Mouse (Mus musculus) heart, postnatal 10 days (tissue): ENCODE measurements at regions not wholly inside any gene's neighbourhood (a gene's known extent, or its start where the extent isn't known, plus 50 kb on each side); places are given as distances from the start of the nearest gene placed in this dataset.

Experiments used
- DNase-seq, 2 experiments: peaks; one replicate each; pipeline ENCODE4 v3.0.0; 2021
- intact Hi-C: fragments of 180-260 bp; cut with DNase I; formaldehyde crosslinking; loops from one replicate; pipeline ENCODE4 v1.15.1; 2025
- microRNA-seq, 2 experiments: library from miRNA; unstranded; fragments of <30 nt; microRNA quantifications; one replicate each; pipeline ENCODE4 v1.2.0; 2022

DNA sequence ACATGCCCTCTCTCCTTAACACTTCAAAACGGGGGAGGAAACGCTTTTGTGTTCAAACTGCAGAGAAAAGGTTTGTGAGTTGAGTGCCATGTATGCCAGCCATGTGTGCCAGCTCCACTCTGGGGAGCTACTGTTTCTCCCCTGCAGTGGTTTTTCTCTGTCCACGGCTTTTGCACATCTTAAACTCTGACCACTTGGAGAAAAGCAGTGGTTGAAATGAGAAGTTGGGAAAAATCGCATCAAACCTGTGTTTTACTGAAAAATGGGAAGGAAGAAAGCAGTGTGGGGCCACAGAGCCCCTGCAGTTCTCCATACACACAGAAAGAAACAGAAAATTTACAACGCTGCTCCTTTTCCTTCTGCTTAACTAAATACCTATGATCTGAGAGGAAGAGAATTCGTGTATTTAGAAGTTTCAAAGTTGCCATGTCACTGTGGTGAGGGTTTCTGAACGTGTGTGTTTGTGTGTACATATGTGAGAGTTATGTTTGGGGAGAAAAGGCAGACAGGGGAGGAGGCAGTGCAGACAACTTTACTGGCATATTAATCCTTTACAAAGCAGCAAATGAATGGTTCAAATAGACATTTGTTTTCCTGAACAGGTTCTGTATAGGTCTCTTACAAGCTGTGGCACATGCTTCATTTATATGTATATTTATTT, 160.1 kb upstream of the Tmem161b start:
- DNase-seq, result no peak
- intact Hi-C loops, result no loop called here

DNA sequence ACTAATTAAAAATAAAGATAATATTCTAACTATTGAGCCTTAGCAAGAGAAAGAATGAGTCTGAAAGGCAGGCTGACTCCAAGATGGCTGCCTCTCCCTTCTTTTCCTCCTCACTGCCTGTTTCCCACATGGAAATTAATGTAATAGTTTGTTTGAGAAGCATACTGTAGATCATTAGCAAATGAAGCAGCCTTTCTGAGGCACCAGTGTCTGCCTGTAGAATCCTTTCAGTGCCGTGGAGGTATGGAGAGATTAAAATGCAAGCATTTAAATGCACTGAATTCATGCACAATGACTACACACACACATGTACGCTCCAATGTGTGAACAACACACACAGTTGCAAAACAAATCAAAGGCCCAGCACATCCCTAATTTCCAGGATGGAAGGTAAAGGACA, 159.5 kb upstream of the Tmem161b start:
- intact Hi-C loops, result no loop called here

DNA sequence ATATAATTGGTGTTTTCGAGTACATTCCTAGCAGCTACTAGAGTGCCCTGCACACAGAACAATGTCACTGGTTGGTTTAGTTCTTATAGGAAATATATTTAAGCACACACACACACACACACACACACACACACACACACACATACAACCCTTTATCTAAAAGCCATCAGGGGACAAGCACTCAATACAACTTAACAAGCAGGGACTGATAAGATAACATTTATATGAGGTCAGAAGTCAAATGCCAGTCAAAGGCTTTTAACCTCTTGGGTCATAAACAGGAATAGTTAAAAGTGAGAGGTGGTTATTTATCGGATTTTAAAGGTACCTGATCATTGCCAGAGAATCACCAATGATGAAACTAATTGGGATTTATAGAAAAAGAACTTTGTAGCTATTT, 158.7 kb upstream of the Tmem161b start:
- intact Hi-C loops, result no loop called here
- DNase-seq, result no peak

More for the DNA sequence above, 159.5 kb upstream of the Tmem161b start:
- DNase-seq, result no peak

DNA sequence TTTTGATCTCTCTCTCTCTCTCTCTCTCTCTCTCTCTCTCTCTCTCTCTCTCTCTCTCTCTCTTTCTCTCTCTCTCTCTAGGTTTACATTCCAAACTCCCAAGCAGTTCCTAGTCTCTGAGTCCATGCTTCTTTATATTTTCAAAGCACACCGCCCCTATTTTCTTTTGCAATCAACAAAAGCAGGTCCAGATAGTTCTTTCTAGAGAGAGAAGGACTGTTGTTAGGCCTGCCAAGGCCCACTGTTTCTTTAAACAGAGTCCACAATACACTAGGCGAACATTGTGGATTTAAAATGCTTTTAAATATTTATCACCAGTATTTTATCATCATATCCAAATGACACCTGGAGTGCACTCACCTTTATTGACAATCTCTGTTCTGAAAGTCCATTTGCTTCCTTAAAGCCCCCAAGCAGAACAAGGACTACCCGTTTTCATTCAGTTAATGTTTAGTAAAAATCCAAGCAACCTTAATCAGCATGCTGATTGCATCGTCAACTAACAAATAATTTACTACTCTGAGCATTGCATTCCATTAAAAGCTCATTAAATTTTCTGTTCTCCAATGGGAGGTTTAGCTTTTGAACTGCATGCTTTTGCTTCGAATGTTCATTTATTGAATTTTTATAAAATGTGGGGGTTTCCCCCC, 157.7 kb upstream of the Tmem161b start:
- no peak for DNase-seq
- intact Hi-C loops, result no loop called here

DNA sequence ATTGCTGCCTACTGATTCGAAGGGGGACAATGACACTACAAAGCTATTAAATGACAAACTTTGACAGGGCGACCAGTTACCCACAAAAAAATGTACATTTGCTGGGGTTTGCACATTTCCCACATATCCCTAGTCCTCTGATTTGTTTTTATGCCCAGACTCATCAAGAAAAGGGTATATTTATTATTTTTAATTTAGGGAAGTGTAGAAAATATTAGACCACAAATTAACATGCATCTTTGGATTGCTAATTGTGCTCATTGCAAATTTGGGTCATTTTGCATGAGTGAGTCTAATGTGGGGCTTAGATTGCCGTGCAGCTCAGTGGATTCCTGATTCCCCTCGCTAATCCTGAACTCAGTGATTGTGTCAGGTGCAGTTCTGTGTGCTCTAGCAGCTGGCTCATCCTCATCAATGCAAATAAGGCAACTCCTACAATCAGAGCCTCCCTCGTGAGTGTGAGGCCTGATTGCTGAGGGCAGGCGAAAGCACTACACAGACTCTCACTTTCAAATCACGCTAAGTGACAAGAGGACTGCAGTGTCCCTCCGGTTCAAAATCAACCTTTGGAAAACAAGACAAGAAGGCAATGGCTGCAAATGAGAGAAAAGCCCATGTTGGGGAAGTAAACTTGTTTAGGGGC, 156.7 kb upstream of the Tmem161b start:
- intact Hi-C loops, result no loop called here
- DNase-seq, result no peak

DNA sequence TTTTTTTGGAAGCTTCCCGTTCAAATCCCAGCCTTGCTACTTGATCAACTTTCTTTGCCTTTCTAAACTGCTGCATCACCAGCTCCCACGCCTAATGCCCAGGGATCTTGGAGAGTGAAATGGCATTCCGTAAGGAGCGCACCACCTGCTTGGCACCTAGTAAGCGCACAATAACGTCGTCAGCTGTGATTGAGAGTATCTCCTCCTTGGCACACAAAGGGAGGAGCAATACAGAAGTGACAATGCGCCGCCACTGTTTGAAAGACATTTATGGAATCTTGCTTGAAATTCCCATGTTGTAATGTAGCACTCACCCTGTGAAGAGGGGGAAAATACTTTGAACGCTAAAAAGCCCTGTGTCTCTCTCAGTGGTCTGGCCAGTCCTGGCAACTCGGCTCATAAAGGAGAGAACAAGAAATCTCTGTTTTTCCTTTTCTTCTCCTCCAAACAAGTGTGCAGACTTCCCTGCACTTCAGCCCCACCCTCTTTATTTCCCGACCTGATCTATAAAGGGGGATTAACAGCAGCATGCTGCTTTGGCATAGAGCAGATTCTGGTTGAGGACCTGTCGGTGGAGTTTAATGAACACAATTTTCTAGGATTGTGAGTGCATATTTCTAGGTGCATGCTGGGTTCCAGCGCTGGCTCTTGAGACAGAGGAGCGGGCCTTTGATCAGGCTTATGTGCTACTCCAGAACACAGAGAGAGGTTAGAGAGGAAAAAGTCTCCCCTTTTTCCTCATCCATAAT, 155.7 kb upstream of the Tmem161b start:
- DNase-seq, result no peak
- intact Hi-C loops, result no loop called here

DNA sequence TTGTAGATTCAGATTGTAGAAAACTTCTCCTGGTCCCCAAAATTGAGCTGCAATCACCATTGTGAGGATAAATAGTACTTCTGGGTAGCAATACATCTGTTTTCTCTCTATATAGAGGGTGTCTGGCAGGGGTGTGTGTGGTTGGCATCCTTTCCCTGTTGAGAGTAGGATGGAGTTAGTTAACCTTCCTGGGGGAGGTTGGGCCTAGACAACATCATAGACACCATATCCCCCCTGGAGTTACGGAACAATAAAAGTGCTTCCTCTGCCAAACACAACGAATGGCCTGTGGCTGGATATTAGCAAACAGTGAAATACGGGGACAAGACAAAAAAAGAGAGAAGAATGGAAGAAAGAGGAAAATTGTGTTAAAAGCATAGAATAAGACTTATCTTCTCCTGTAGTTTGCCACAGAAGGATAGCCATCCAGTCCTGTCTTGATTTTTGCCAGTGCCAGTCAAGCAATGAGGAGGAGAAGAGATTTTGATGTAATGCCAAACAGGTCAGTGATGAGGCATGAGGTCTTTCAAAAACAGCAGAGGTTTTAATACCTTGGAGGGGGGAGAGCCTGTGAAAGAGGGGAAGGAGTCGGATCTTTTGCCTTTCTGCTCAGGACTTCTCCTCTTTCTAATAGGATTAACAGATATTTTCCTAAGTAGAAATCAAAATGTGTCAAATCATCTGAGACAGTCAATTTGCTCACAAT, 155.0 kb upstream of the Tmem161b start:
- no peak for DNase-seq
- intact Hi-C loops, result no loop called here

DNA sequence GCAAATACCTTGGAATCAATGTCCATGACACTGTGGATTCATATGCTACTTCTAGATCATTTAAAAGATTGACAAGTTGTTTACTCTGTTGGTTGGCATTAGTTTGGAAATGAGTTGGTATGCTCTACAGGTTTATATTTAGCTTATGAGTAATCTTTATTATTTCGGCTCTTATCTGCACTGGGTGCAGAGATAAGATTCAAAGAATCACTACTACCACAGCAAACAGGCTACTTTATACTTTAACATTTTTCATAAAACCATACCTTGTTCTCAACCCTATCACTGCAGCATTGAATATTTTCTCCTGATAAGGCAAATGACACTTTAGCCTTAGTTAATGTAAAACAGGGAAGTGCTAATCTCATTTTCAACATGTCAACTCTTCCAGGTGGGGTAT, 153.7 kb upstream of the Tmem161b start:
- intact Hi-C loops, result no loop called here
- DNase-seq, result no peak

Small RNA genes in the stretch of these regions (microRNA-seq; reads per million reads assigned to microRNA genes)
- 0 reads per million in 2 experiments for gene Mir9-2
